Comparison of ENCODE assay signal across 8 mouse cellular contexts in the genomic region with DNA sequence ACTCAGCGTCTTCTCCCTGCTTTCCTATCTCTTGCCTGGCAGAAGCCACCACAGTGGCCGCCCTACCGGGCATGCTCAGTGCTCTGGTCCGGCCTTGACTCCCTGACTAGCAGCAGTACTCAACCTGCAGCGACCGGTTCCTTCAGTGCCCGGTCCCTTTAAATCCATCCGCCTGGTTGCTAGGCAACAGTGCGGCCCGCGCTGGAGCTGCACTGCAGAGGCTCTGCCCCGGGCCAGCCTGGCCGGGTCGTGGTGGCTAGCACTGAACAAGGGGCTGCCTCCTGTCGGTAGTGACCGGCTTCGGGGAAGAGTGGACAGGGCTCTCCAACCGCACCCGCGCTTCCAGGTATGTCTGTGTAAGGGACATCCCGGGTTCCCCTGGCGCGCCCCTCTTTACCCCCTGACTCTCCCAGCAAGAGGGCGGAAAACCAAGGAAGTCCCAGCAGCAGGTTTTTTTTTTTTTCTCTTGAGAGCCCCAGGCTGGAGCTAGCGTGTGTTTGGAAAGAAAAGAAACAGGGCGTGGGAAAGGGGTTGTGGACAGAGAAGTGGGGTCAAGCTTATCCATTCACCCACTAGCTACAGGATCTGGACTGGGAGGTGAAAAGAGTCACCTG. TPM values are rescaled to one million over a fixed set of nuclear protein-coding genes. Genes with fewer than 3 reads are reported as not detected.
A peak's percentile ranks its signal among the peaks of the same experiment; 100 is the strongest.
DNase-seq lines count a peak whose midpoint lies in the region; ATAC-seq and TF ChIP-seq lines count a peak whose summit lies in the region.

A gene (plus strand): TSS at position 221 of the 614 bp plus-strand sequence.

- peaks cover 27% of the 10 kb centered on the region for H3K27me3 ChIP-seq in Patski
- no peaks in the 10 kb centered on the region for H3K27me3 ChIP-seq in hindbrain, embryonic 12.5 days

- TF ChIP-seq POLR2A in lung, adult 2 months (IDR thresholded peaks at IDR 0.05; ENCODE audit: borderline replicate concordance, extremely low read depth, low read depth, low read length): no peak

- 20% methylated on average over 26 of the region's 26 CpGs for WGBS in hindbrain, embryonic 12.5 days
- WGBS in lung, adult 2 months: 26% methylated on average over 26 of the region's 26 CpGs

- POLR2A ChIA-PET in Patski (lab: Charles Lee): interaction anchor here (0.6 kb wide), 1 partner anchor 1618 kb away, joined by 3 read pairs; no protein-coding TSS in a partner anchor

- CTCF ChIA-PET in Patski (lab: Charles Lee): no interaction called here

- H3K4me2 ChIP-seq in hindbrain, embryonic 12.5 days (replicated peaks): peak within 1 kb of the TSS; percentile 46

- H3K4me1 ChIP-seq in hindbrain, embryonic 12.5 days: no peaks in the 10 kb centered on the region
- peaks cover 3% of the 10 kb centered on the region; the same call in 1 of the 2 replicates for H3K4me1 ChIP-seq in lung, adult 2 months (ENCODE audit: control insufficient read depth, insufficient read depth, low read length)

- no peak for TF ChIP-seq CTCF in Patski (IDR thresholded peaks at IDR 0.05)
- TF ChIP-seq CTCF in lung, adult 2 months (IDR thresholded peaks at IDR 0.05; ENCODE audit: insufficient read depth, low read length): no peak

- H3K4me3 ChIP-seq in hindbrain, embryonic 12.5 days: peak within 1 kb of the TSS; percentile 39
- peak within 1 kb of the TSS; percentile 64 for H3K4me3 ChIP-seq in lung, adult 2 months (replicated peaks; ENCODE audit: extremely low read depth, low read depth, low read length)

- peak within 1 kb of the TSS; percentile 48 for H3K27ac ChIP-seq in hindbrain, embryonic 12.5 days

- in situ Hi-C loops in Patski (cut with MboI; ENCODE audit: low pct_unique_long_range_greater_than_20kb): no loop called here

- peak within 1 kb of the TSS; percentile 32; the same call in 1 of the 2 replicates for H3K9ac ChIP-seq in hindbrain, embryonic 12.5 days

- H3K36me3 ChIP-seq in hindbrain, embryonic 12.5 days: no peaks in the 10 kb centered on the region

- no peak for DNase-seq in Patski (ENCODE audit: low read depth, low spot score)
- peak; percentile 68 to 83 for DNase-seq in cerebellum, postnatal 25 days
- DNase-seq in frontal cortex, postnatal 36 days (ENCODE audit: low spot score in 2 of 2): peak; percentile 35 to 64
- peak; percentile 60 for DNase-seq in layer of hippocampus, adult 9-11 months
- DNase-seq in lung, adult 2 months: peak; percentile 36
- peak; percentile 74 for DNase-seq in ovary, postnatal 36 days (ENCODE audit: low spot score)

- peak; percentile 98 for ATAC-seq in Patski
- ATAC-seq in hindbrain, embryonic 12.5 days (ENCODE audit: low FRiP score): peak; percentile 98
- no peak for ATAC-seq in inflammation-experienced regulatory T-cells, adult 6 months

- no peaks in the 10 kb centered on the region for H3K9me3 ChIP-seq in hindbrain, embryonic 12.5 days (replicated peaks)

RNA-seq across cellular contexts. Expression of the gene that starts here (rescaled TPM):
- 4.7 TPM for polyA plus RNA-seq in Patski (2021)
- polyA plus RNA-seq in hindbrain, embryonic 12.5 days (2016; fragmentation: Nextera tagmentation; extraction: Ambion mirVana): 4.1 and 4.6 TPM in 2 replicates
- 0.17 and 0.20 TPM in 2 replicates for polyA plus RNA-seq in lung, adult 2 months (2012; rRNA removed)
- polyA plus RNA-seq in inflammation-experienced regulatory T-cells, adult 6 months (2017; shearing (Covaris generic)): not detected

Comparison
In these comparisons a context has a peak if more than half of its experiments do, and no peak if none do; other contexts are left out.
1. Peak in DNase-seq and H3K4me3 ChIP-seq in lung, adult 2 months; RNA of the gene not detected or under 1 TPM.